ENCODE assay signal across 13 mouse cellular contexts in genomic region chr4:127107566-127107965, GRCm38 (mm10).
"Had no signal": no experiment of that assay in that cellular context is flagged by ENCODE, and none has a peak within 500 bp of the region (broad histone marks: within the 10 kb centered on the region; RNA-seq: fewer than 3 reads in every experiment).

No protein-coding gene starts in this region.

- H3K27ac ChIP-seq: left cerebral cortex, adult 2 months; liver, embryonic 15.5 days; lung, embryonic 15.5 days had no signal

- H3K9me3 ChIP-seq: liver, embryonic 15.5 days; lung, embryonic 15.5 days had no signal

- H3K4me2 ChIP-seq: liver, embryonic 11.5 days; liver, embryonic 15.5 days; lung, embryonic 15.5 days; midbrain, embryonic 11.5 days had no signal

- ATAC-seq: inflammation-experienced regulatory T-cells, adult 6 months; intestine, embryonic 16.5 days had no signal

- H3K4me3 ChIP-seq: left cerebral cortex, adult 2 months; liver, embryonic 15.5 days; lung, embryonic 15.5 days had no signal

- H3K4me1 ChIP-seq: liver, embryonic 15.5 days; lung, embryonic 15.5 days had no signal

- DNase-seq: lung, adult 18-20 months; lung, postnatal 10 days; lung, postnatal 36 days; midbrain, embryonic 14.5 days; thymus, adult 18-20 months; thymus, postnatal 36 days had no signal

- H3K27me3 ChIP-seq: liver, embryonic 15.5 days; lung, embryonic 15.5 days had no signal

- H3K9ac ChIP-seq: liver, embryonic 15.5 days; lung, embryonic 15.5 days had no signal
